Mouse (Mus musculus): ENCODE data around the gene Fgd1.

GRCm38 (mm10) chrX:151031400-151031799 lies 14.6 kb upstream of the Fgd1 start:
- no peak for TF ChIP-seq POLR2A (IDR thresholded peaks at IDR 0.05; ENCODE audit: low read depth, low read length)
- no peak for TF ChIP-seq CTCF (conservative IDR thresholded peaks at IDR 0.05; ENCODE audit: insufficient read depth, insufficient read length, low read depth, low read length)
